Mouse (Mus musculus) heart, adult 2 months (tissue): ENCODE measurements at regions not wholly inside any gene's neighbourhood (a gene's known extent, or its start where the extent isn't known, plus 50 kb on each side); places are given as distances from the start of the nearest gene placed in this dataset.

ENCODE experiments used
- CTCF ChIP-seq: fragments of 200-600 bp; IDR thresholded peaks from 2 replicates; pipeline ENCODE4 v1.8.1; 2022; ENCODE audit warnings: antibody characterized with exemption, mild to moderate bottlenecking, moderate library complexity
- EP300 ChIP-seq: fragments of 200-500 bp; IDR thresholded peaks from 2 replicates; pipeline ENCODE4 v1.6.1; 2011; ENCODE audit warnings: low read depth, low read length, control low read depth; ENCODE audit not compliant: insufficient read depth
- POLR2A ChIP-seq: fragments of 200-500 bp; IDR thresholded peaks from 2 replicates; pipeline ENCODE4 v1.6.1; 2011; ENCODE audit warnings: mild to moderate bottlenecking, low read depth, low read length, control low read depth; ENCODE audit not compliant: insufficient read depth

DNA sequence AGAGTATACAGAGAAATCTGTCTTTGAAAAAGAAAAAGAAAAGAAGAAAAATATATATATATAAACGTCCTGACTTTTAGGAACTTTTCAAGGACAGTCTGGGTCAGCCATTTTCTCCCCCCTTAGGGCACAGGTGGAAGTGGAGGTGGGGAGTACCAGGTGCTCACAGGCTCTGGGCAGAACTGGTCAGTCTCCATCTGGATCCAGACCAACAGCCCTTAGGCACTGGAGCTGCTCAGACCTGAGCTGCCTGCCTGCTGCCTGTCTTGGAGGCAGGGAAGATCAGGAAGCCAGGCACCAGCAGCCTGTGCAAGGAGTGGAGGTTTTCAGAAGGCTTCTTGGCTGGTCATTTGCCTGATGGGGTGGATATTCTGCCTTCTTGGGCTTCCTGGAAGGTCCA, 50.7 kb upstream of the Slc2a1 start:
- TF ChIP-seq POLR2A (no peak), CTCF (no peak), EP300 (no peak)
